Mouse (Mus musculus) monocyte, adult 2 months (primary cell): ENCODE data around the gene Ppp1r10.

Source experiments
- DNase-seq, 2 experiments: peaks; one replicate each; pipeline ENCODE4 v3.0.0; 2022; ENCODE audit warnings: low spot score in 2 of 2, low read depth in 1 of 2

Ppp1r10 gene

GRCm38 (mm10) chr17:35916297-35917142 is at the start of gene Ppp1r10, which contains the start of gene Mrps18b:
Gene Ppp1r10, plus strand, starts transcription at chr17:35916434.
Gene Mrps18b, minus strand, starts transcription at chr17:35916389.
- DNase-seq = peak; percentile 99

GRCm38 (mm10) chr17:35866911-35867890 is 49.0 kb upstream of the Ppp1r10 start:
- peak in 1 of 2 experiments; percentile 29 for DNase-seq

GRCm38 (mm10) chr17:35868165-35868820 is 47.9 kb upstream of the Ppp1r10 start:
- DNase-seq = no peak

- no peak for DNase-seq
Measured at GRCm38 (mm10) chr17:35868961-35869345, 47.3 kb upstream of the Ppp1r10 start.

GRCm38 (mm10) chr17:35869346-35870067 is 46.7 kb upstream of the Ppp1r10 start:
- DNase-seq = no peak

GRCm38 (mm10) chr17:35870151-35870883 is 45.9 kb upstream of the Ppp1r10 start:
- peak; percentile 68 to 73 for DNase-seq

- peak in 1 of 2 experiments; percentile 51 for DNase-seq
Measured at GRCm38 (mm10) chr17:35870884-35871696, 45.1 kb upstream of the Ppp1r10 start.

- DNase-seq = peak; percentile 61 to 76
Measured at GRCm38 (mm10) chr17:35873774-35874519, 42.3 kb upstream of the Ppp1r10 start.

GRCm38 (mm10) chr17:35874721-35875120 is 41.5 kb upstream of the Ppp1r10 start:
- no peak for DNase-seq

- DNase-seq = peak; percentile 74 to 87
Measured at GRCm38 (mm10) chr17:35879245-35880057, 36.8 kb upstream of the Ppp1r10 start, which contains the start of gene Dhx16. Gene Dhx16, plus strand, starts transcription at chr17:35879819.

- no peak for DNase-seq
Measured at GRCm38 (mm10) chr17:35882924-35883323, 33.3 kb upstream of the Ppp1r10 start.

GRCm38 (mm10) chr17:35883777-35884176 is 32.5 kb upstream of the Ppp1r10 start:
- DNase-seq = no peak

- DNase-seq = no peak
Measured at GRCm38 (mm10) chr17:35887725-35888124, 28.5 kb upstream of the Ppp1r10 start.

- peak; percentile 52 to 77 for DNase-seq
Measured at GRCm38 (mm10) chr17:35896781-35897643, 19.2 kb upstream of the Ppp1r10 start, which contains the start of gene 2310061I04Rik. Gene 2310061I04Rik, minus strand, starts transcription at chr17:35897431.

GRCm38 (mm10) chr17:35897644-35898573 is 18.3 kb upstream of the Ppp1r10 start:
- DNase-seq = no peak
